Mouse (Mus musculus): Measurements from ENCODE around the gene Foxb1. TPM values are rescaled to one million over a fixed set of nuclear protein-coding genes. Genes with fewer than 3 reads are reported as not detected.

The Foxb1 gene
- polyA plus RNA-seq, 1 experiment from 2014 or later = not detected

DNA sequence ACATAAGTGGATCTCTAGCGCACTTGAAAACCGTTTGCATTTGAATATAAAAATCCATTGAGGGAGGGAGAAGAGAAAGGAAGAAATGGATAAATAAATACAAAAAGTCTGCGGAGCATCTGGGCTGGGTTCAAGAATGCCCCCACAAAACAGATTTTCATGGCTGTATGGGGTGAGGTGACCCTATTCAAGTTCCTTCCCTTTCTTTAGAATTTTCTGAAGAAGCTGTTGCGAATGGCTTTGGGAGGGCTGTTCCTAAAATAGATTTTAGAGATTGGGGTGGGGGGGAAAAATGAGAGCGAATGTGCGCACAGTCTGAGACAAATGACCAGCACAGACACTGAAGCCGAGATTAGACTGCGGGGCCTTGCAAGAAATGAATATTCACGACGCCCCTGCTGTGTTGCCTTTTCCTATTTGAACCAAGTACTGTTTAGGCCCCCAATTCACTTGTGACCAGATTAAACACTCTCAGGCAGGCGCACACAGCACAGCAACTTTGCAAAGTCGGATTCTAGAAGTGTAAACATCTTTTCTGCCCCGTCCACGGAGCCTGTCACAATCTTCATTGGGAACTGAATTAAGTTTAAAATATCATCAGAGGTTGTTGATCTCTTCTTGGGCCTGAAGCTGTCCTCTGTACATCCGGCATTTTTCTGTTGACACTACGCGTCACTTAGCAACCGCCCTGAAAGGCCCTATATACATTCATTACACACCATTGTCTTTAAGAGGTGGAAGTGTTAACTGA, 47.0 kb downstream of the Foxb1 start:
- WGBS = 58% methylated on average over 18 of the region's 18 CpGs
- no peak overlapping the region for H3K4me2 ChIP-seq (replicated peaks; ENCODE audit: low read depth)
- no peak overlapping the region for H3K4me3 ChIP-seq (ENCODE audit: low read depth, low read length)
- no peak overlapping the region for H3K27ac ChIP-seq (ENCODE audit: low read depth, low read length)
- no peak for TF ChIP-seq CTCF (IDR thresholded peaks at IDR 0.05; ENCODE audit: low read depth)
- no peak overlapping the region for H3K9ac ChIP-seq (ENCODE audit: low read depth, low read length)
- H3K9me3 ChIP-seq (ENCODE audit: control insufficient read depth) = no peaks in the 10 kb centered on the region
- no peak for ATAC-seq
- no peaks in the 10 kb centered on the region for H3K27me3 ChIP-seq (replicated peaks; ENCODE audit: control insufficient read depth, insufficient read depth, low read length)
- no peaks in the 10 kb centered on the region for H3K36me3 ChIP-seq (ENCODE audit: control insufficient read depth, insufficient read depth)
- H3K4me1 ChIP-seq (replicated peaks; ENCODE audit: control insufficient read depth, insufficient read depth, low read length) = no peaks in the 10 kb centered on the region; the same call in 1 of the 2 replicates

DNA sequence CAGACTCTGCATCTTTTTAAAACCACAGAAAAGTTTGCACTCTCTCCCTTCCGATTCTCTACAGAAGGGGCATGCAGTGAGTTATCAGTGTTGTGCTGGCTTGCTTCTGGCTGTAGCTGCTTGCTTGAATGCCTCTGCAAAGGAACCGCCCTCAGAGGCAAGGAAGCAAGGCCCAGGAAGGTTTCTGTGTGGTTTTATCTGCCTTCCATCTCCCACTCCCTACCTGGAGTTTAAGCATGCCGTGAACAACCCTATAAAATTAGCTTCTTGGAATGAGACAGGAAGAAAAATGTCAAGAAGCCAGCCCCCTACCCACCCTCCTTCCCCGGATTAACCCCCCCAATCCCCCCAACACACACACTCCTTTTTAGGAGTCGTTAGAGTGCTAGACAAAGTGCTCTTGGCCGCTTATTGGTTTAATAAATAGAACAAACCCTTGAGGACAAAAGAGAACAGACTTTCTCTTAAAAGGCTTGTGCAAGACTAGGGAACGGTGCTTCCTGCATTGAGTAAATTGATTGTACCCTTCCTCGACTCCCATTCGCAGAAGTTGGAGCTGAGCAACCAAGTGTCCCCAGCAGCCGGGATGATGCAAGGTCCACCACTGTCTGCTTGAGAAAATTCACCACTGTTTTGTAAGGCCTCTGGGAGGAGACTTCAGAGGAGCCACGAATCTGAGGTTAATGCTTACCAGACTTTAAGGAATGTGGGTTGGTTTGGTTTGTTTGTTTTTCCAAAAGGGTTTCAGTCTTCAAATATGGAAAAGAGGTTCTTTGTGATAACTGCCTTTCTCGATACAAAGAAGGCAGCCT, 47.8 kb downstream of the Foxb1 start:
- H3K9ac ChIP-seq (ENCODE audit: low read depth, low read length) = no peak overlapping the region
- no peak for TF ChIP-seq CTCF (IDR thresholded peaks at IDR 0.05; ENCODE audit: low read depth)
- no peaks in the 10 kb centered on the region; the same call in 1 of the 2 replicates for H3K4me1 ChIP-seq (replicated peaks; ENCODE audit: control insufficient read depth, insufficient read depth, low read length)
- H3K4me3 ChIP-seq (ENCODE audit: low read depth, low read length) = no peak overlapping the region
- no peaks in the 10 kb centered on the region for H3K27me3 ChIP-seq (replicated peaks; ENCODE audit: control insufficient read depth, insufficient read depth, low read length)
- H3K36me3 ChIP-seq (ENCODE audit: control insufficient read depth, insufficient read depth) = no peaks in the 10 kb centered on the region
- H3K27ac ChIP-seq (ENCODE audit: low read depth, low read length) = no peak overlapping the region
- no peaks in the 10 kb centered on the region for H3K9me3 ChIP-seq (ENCODE audit: control insufficient read depth)
- WGBS = 20% methylated on average over 12 of the region's 12 CpGs
- H3K4me2 ChIP-seq (replicated peaks; ENCODE audit: low read depth) = no peak overlapping the region
- no peak for ATAC-seq

Other genes starting within 250 kb of the Foxb1 start
- 38.0 and 38.7 TPM in 2 replicates for gene Bnip2, start 228.5 kb upstream of the Foxb1 start, polyA plus RNA-seq (2015; fragmentation: Nextera tagmentation; extraction: Ambion mirVana)